Mouse (Mus musculus): ENCODE measurements around the gene Zfp526. TPM values are rescaled to one million over a fixed set of nuclear protein-coding genes. Genes with fewer than 3 reads are reported as not detected.

The Zfp526 gene
- total and polyA plus RNA-seq, 3 experiments, result 9.9 to 27.6 (median 20.8) TPM

DNA sequence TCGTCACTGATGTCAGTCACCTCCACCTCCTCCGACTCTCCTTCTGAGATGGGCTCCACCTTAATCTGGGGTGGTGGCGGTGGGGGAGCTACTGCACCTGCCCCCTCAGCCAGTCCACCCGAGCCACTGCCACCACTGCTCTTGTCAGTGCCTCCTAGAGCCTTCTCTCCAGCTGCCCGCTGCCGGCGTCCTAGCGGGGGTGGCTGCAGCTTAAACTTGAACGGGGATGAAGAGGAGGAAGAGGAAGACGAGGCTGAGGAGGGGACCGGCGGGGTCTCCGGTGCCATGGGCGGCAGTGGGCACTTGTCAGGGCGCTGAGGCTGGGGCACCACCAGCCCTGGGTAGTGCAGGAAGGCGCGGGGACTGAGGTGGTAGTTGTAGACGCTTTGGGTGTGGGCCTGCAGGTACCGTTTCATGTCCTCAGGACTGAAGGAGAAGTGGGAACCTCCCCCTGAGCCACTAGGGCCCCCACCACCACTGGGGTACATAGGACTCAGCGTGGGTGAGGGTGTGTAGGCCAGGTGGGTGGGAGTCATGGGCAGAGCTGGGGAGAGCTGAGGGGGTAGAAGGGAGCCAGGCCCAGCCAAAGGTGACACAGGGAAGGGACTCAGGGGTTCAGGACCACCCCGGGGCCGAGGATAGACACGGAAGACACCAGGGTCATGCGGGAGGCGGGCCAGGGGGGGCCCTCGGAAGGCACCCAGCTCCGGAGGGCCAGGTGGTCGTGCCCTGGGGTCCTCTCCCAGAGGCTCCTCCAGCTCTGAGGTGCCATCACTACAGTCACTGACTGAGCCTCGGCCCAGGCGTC, 23.5 kb downstream of the Zfp526 start:
- ATAC-seq (ENCODE audit: extremely low read depth, insufficient number of reproducible peaks, low FRiP score, poor library complexity, severe bottlenecking) (no peak), DNase-seq (ENCODE audit: low spot score) (no peak)
- Histone ChIP-seq H3K27me3 (ENCODE audit: insufficient read depth, low read length) (no peaks in the 10 kb centered on the region), H3K4me3 (ENCODE audit: low read depth, low read length) (no peak overlapping the region; the same call in 1 of the 2 replicates), H3K9me3 (replicated peaks) (no peaks in the 10 kb centered on the region), H3K4me1 (ENCODE audit: insufficient read depth, low read depth, low read length) (peaks cover 62% of the 10 kb centered on the region), H3K36me3 (replicated peaks) (peaks cover 66% of the 10 kb centered on the region)
- TF ChIP-seq POLR2AphosphoS5 (IDR thresholded peaks at IDR 0.05; ENCODE audit: insufficient replicate concordance, low read depth, low read length) (no peak), GATA2 (IDR thresholded peaks at IDR 0.05; ENCODE audit: borderline replicate concordance, low read depth, low read length) (no peak), GATA1 (IDR thresholded peaks at IDR 0.05; ENCODE audit: borderline replicate concordance, low read length) (no peak), CTCF (IDR thresholded peaks at IDR 0.05; ENCODE audit: low read depth, low read length) (no peak), TAL1 (conservative IDR thresholded peaks at IDR 0.05; ENCODE audit: low read depth, low read length) (no peak)

GRCm38 (mm10) chr7:25246079-25246758, 25.0 kb downstream of the Zfp526 start:
- Histone ChIP-seq H3K27me3 (ENCODE audit: insufficient read depth, low read length) (no peaks in the 10 kb centered on the region), H3K9me3 (replicated peaks) (no peaks in the 10 kb centered on the region), H3K4me3 (ENCODE audit: low read depth, low read length) (no peak overlapping the region; the same call in 1 of the 2 replicates), H3K36me3 (replicated peaks) (peaks cover 58% of the 10 kb centered on the region), H3K4me1 (ENCODE audit: insufficient read depth, low read depth, low read length) (peaks cover 62% of the 10 kb centered on the region)
- no peak for DNase-seq (ENCODE audit: low spot score)
- TF ChIP-seq POLR2AphosphoS5 (IDR thresholded peaks at IDR 0.05; ENCODE audit: insufficient replicate concordance, low read depth, low read length), result no peak
- TF ChIP-seq GATA1 (IDR thresholded peaks at IDR 0.05; ENCODE audit: borderline replicate concordance, low read length), result no peak
- TF ChIP-seq GATA2 (IDR thresholded peaks at IDR 0.05; ENCODE audit: borderline replicate concordance, low read depth, low read length), result no peak
- no peak for ATAC-seq (ENCODE audit: extremely low read depth, insufficient number of reproducible peaks, low FRiP score, poor library complexity, severe bottlenecking)

DNA sequence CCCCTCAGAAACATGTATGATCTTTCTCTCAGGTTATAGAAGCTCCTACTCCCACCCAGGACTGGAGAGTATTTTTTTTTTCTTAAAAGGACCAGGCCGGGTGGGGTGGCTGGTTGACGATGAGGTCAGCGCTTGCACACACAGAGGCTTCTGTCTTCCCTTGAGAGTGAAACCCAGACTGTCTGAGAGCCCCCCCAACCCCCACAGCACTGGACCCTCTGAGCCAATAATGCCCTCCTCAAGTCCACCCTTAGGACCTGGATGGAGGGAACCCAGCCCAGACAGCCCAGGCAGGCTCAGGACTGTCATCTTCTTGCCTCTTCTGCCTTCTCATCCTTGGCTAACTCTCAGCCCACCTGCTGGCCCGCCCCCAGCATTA, 25.5 kb downstream of the Zfp526 start:
- peaks cover 56% of the 10 kb centered on the region for H3K36me3 ChIP-seq (replicated peaks)
- H3K9me3 ChIP-seq (replicated peaks), result no peaks in the 10 kb centered on the region
- peaks cover 65% of the 10 kb centered on the region for H3K4me1 ChIP-seq (ENCODE audit: insufficient read depth, low read depth, low read length)
- ATAC-seq (ENCODE audit: extremely low read depth, insufficient number of reproducible peaks, low FRiP score, poor library complexity, severe bottlenecking), result no peak
- TF ChIP-seq GATA1 (IDR thresholded peaks at IDR 0.05; ENCODE audit: borderline replicate concordance, low read length) (no peak), POLR2AphosphoS5 (IDR thresholded peaks at IDR 0.05; ENCODE audit: insufficient replicate concordance, low read depth, low read length) (no peak), TAL1 (conservative IDR thresholded peaks at IDR 0.05; ENCODE audit: low read depth, low read length) (no peak), CTCF (IDR thresholded peaks at IDR 0.05; ENCODE audit: low read depth, low read length) (no peak), GATA2 (IDR thresholded peaks at IDR 0.05; ENCODE audit: borderline replicate concordance, low read depth, low read length) (no peak)
- peak overlapping the region; percentile 2; the same call in 1 of the 2 replicates for H3K4me3 ChIP-seq (ENCODE audit: low read depth, low read length)
- no peak for DNase-seq (ENCODE audit: low spot score)
- no peaks in the 10 kb centered on the region for H3K27me3 ChIP-seq (ENCODE audit: insufficient read depth, low read length)

DNA sequence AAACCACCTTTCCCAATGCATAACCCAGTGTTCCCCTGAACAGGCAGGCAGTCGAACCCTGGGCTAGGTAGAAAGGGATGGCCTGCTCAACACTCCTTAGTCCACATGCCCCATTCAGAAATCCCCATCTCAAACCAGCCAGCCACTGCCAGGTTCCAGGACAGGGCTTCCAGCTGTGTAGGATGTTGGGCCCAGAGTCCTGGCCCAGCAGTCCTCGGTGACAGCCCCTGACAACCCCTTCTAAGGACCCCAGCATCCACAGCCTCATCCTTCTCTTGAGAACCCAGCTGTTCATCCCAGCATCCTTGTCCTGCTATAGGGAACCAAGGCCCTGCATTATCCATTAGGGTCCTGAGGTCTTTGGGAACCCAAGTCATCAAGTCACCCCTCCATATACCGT, 26.3 kb downstream of the Zfp526 start:
- Histone ChIP-seq H3K4me1 (ENCODE audit: insufficient read depth, low read depth, low read length) (peaks cover 65% of the 10 kb centered on the region), H3K4me3 (ENCODE audit: low read depth, low read length) (peak overlapping the region; percentile 94; the same call in 1 of the 2 replicates), H3K9me3 (replicated peaks) (no peaks in the 10 kb centered on the region), H3K27me3 (ENCODE audit: insufficient read depth, low read length) (no peaks in the 10 kb centered on the region), H3K36me3 (replicated peaks) (peaks cover 53% of the 10 kb centered on the region)
- no peak for ATAC-seq (ENCODE audit: extremely low read depth, insufficient number of reproducible peaks, low FRiP score, poor library complexity, severe bottlenecking)
- TF ChIP-seq POLR2AphosphoS5 (IDR thresholded peaks at IDR 0.05; ENCODE audit: insufficient replicate concordance, low read depth, low read length), result no peak
- TF ChIP-seq CTCF (IDR thresholded peaks at IDR 0.05; ENCODE audit: low read depth, low read length), result no peak
- DNase-seq (ENCODE audit: low spot score), result no peak

DNA sequence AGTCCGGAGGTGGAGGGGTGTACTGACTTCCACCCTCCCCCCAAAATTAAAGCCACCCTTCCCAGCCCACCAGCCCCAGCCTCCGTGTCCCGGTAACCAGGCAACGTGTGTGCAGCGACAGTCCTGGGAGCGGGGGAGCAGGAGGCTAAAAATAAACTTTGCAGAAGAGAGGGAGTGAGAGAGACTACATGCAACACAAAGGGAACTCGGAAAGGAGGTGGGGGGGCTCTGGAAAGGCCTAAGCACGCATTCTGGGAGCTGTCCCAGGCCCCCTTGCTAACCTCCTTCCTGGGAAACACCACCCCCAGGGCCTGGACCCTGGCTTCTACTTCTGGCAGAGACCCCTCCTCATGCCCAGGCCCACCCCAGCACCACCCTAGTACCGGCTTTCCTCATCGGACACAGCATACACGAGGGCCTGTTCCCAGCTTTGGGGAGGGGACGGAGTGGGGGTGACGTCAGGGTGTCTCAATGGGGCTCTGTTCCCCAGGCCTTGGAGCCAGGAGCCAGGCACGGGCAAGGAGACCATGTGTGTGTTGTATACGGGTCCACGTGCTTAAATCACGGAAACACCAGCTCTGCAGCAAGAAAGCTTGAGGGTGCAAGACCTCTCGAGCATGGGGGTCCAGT, 26.9 kb downstream of the Zfp526 start:
- Histone ChIP-seq H3K27me3 (ENCODE audit: insufficient read depth, low read length) (no peaks in the 10 kb centered on the region), H3K9me3 (replicated peaks) (no peaks in the 10 kb centered on the region), H3K4me3 (ENCODE audit: low read depth, low read length) (peak overlapping the region; percentile 94; the same call in 1 of the 2 replicates), H3K36me3 (replicated peaks) (peaks cover 46% of the 10 kb centered on the region), H3K4me1 (ENCODE audit: insufficient read depth, low read depth, low read length) (peaks cover 61% of the 10 kb centered on the region)
- no peak for ATAC-seq (ENCODE audit: extremely low read depth, insufficient number of reproducible peaks, low FRiP score, poor library complexity, severe bottlenecking)
- TF ChIP-seq TAL1 (conservative IDR thresholded peaks at IDR 0.05; ENCODE audit: low read depth, low read length) (no peak), POLR2AphosphoS5 (IDR thresholded peaks at IDR 0.05; ENCODE audit: insufficient replicate concordance, low read depth, low read length) (no peak), GATA1 (IDR thresholded peaks at IDR 0.05; ENCODE audit: borderline replicate concordance, low read length) (no peak), GATA2 (IDR thresholded peaks at IDR 0.05; ENCODE audit: borderline replicate concordance, low read depth, low read length) (no peak), CTCF (IDR thresholded peaks at IDR 0.05; ENCODE audit: low read depth, low read length) (no peak)
- DNase-seq (ENCODE audit: low spot score), result peak; percentile 16

DNA sequence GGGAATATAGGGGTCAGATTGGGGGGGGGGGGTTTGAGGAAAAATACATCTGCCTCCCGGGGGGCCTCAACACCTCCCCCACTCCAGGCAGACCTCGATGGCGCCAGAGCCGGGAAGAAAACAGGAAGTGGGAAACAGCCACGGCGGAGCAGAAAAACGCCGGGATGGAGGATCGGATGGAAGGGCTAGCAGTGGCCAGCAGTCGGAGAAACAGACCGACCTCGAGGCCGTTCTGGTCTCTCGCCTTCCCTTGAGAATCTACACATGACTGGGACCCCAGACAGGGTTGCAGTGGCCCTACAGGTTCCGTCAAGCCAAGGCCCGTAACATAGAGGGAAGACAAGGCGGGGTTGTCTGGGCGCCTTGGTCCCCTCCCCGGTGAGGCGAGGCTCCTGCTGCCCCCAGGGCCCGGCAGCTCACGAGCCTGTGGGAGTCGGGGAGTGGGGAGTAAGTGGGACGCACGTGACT, 27.7 kb downstream of the Zfp526 start:
- no peak for DNase-seq (ENCODE audit: low spot score)
- ATAC-seq (ENCODE audit: extremely low read depth, insufficient number of reproducible peaks, low FRiP score, poor library complexity, severe bottlenecking), result no peak
- H3K4me1 ChIP-seq (ENCODE audit: insufficient read depth, low read depth, low read length), result peaks cover 61% of the 10 kb centered on the region

More for the DNA sequence above, 27.7 kb downstream of the Zfp526 start:
- Histone ChIP-seq H3K27me3 (ENCODE audit: insufficient read depth, low read length) (no peaks in the 10 kb centered on the region), H3K9me3 (replicated peaks) (no peaks in the 10 kb centered on the region), H3K36me3 (replicated peaks) (peaks cover 41% of the 10 kb centered on the region), H3K4me3 (ENCODE audit: low read depth, low read length) (peak overlapping the region; percentile 94)
- no peak for TF ChIP-seq GATA1 (IDR thresholded peaks at IDR 0.05; ENCODE audit: borderline replicate concordance, low read length)
- TF ChIP-seq GATA2 (IDR thresholded peaks at IDR 0.05; ENCODE audit: borderline replicate concordance, low read depth, low read length), result no peak
- no peak for TF ChIP-seq POLR2AphosphoS5 (IDR thresholded peaks at IDR 0.05; ENCODE audit: insufficient replicate concordance, low read depth, low read length)
- no peak for TF ChIP-seq TAL1 (conservative IDR thresholded peaks at IDR 0.05; ENCODE audit: low read depth, low read length)
- no peak for TF ChIP-seq CTCF (IDR thresholded peaks at IDR 0.05; ENCODE audit: low read depth, low read length)

All from G1E (cell line).